Mouse (Mus musculus) right cerebral cortex, adult 18-20 months (tissue): ENCODE data around the gene Dhrs11.

Experiments used
- DNase-seq: peaks from one replicate; pipeline ENCODE4 v3.0.0; 2022; ENCODE audit warnings: mixed read lengths

Gene Dhrs11

GRCm38 (mm10) chr11:84822487-84822886, 6.3 kb downstream of the Dhrs11 start:
- DNase-seq = no peak

- DNase-seq = no peak
These were observed 7.5 kb downstream of the Dhrs11 start for GRCm38 (mm10) chr11:84821131-84821770.

GRCm38 (mm10) chr11:84818961-84819692, 9.7 kb downstream of the Dhrs11 start, which contains the start of gene Mrm1:
TSS of gene Mrm1 (minus strand) at chr11:84819515.
- DNase-seq = peak; percentile 95

- peak; percentile 78 for DNase-seq
These were observed 10.5 kb downstream of the Dhrs11 start for GRCm38 (mm10) chr11:84818085-84818960.

GRCm38 (mm10) chr11:84817362-84817761, 11.4 kb downstream of the Dhrs11 start:
- no peak for DNase-seq

GRCm38 (mm10) chr11:84813724-84814510, 14.9 kb downstream of the Dhrs11 start:
- DNase-seq = peak; percentile 64

- DNase-seq = no peak
These were observed 24.4 kb downstream of the Dhrs11 start for GRCm38 (mm10) chr11:84804373-84804772.

- peak; percentile 52 for DNase-seq
These were observed 31.0 kb downstream of the Dhrs11 start for GRCm38 (mm10) chr11:84797627-84798353.

GRCm38 (mm10) chr11:84797026-84797425, 31.8 kb downstream of the Dhrs11 start:
- DNase-seq = no peak

- DNase-seq = peak; percentile 71
These were observed 34.2 kb downstream of the Dhrs11 start for GRCm38 (mm10) chr11:84794496-84795113.

GRCm38 (mm10) chr11:84793545-84793944, 35.2 kb downstream of the Dhrs11 start:
- no peak for DNase-seq

GRCm38 (mm10) chr11:84790383-84790782, 38.4 kb downstream of the Dhrs11 start:
- DNase-seq = no peak

- DNase-seq = no peak
These were observed 48.5 kb downstream of the Dhrs11 start for GRCm38 (mm10) chr11:84780143-84780870.

- DNase-seq = no peak
These were observed 53.2 kb downstream of the Dhrs11 start for GRCm38 (mm10) chr11:84775560-84775959.

GRCm38 (mm10) chr11:84774870-84775514, 53.8 kb downstream of the Dhrs11 start:
- DNase-seq = no peak
